Mouse (Mus musculus) lung, embryonic 15.5 days (tissue): Measurements from ENCODE around the gene Fam83f. TPM values are rescaled to one million over a fixed set of nuclear protein-coding genes. Genes with fewer than 3 reads are reported as not detected.

Experiments used
- ATAC-seq: fragments of 200-750 bp; cut with Nextera tagmentation; 2 replicates; pipeline ENCODE4 v1.8.0; 2017; ENCODE audit warnings: moderate number of reproducible peaks, borderline replicate concordance; ENCODE audit not compliant: low FRiP score, low TSS enrichment; ENCODE audit errors: extremely low read depth
- H3K27ac ChIP-seq: fragments of 300-500 bp; sonication (generic); 2 replicates; pipeline ENCODE4 v1.5.1; 2015; ENCODE audit warnings: moderate library complexity, mild to moderate bottlenecking, inconsistent platforms
- H3K27me3 ChIP-seq: fragments of 300-500 bp; sonication (generic); 2 replicates; pipeline ENCODE4 v1.6.1; 2015; ENCODE audit warnings: inconsistent platforms
- H3K36me3 ChIP-seq: fragments of 300-500 bp; sonication (generic); 2 replicates; pipeline ENCODE4 v1.6.1; 2015; ENCODE audit warnings: inconsistent platforms
- H3K4me1 ChIP-seq: fragments of 300-500 bp; sonication (generic); 2 replicates; pipeline ENCODE4 v1.6.1; 2015; ENCODE audit warnings: inconsistent platforms
- H3K4me2 ChIP-seq: fragments of 300-500 bp; sonication (generic); 2 replicates; pipeline ENCODE4 v1.6.1; 2015; ENCODE audit warnings: inconsistent platforms, mild to moderate bottlenecking, moderate library complexity
- H3K4me3 ChIP-seq: fragments of 300-500 bp; sonication (generic); 2 replicates; pipeline ENCODE4 v1.5.1; 2015; ENCODE audit warnings: mild to moderate bottlenecking, inconsistent platforms
- H3K9ac ChIP-seq: fragments of 300-500 bp; sonication (generic); 2 replicates; pipeline ENCODE4 v1.6.1; 2015; ENCODE audit warnings: inconsistent platforms
- H3K9me3 ChIP-seq: fragments of 300-500 bp; sonication (generic); 2 replicates; pipeline ENCODE4 v1.6.1; 2016; ENCODE audit warnings: inconsistent platforms
- WGBS: fragments of 180-500 bp; shearing (Covaris S2); methylation state at CpG from one replicate; pipeline ENCODE4 v1.1.7; 2015; 5-methylcytosine and 5-hydroxymethylcytosine counted together
- polyA plus RNA-seq: library from polyadenylated mRNA; unstranded; fragments of >200 nt; fragmentation: Nextera tagmentation; extraction: Ambion mirVana; gene quantifications from 2 replicates; pipeline ENCODE4 v1.2.1, GENCODE M21; 2015

Fam83f gene
- polyA plus RNA-seq, 1 experiment from 2014 or later = 1.5 TPM

DNA sequence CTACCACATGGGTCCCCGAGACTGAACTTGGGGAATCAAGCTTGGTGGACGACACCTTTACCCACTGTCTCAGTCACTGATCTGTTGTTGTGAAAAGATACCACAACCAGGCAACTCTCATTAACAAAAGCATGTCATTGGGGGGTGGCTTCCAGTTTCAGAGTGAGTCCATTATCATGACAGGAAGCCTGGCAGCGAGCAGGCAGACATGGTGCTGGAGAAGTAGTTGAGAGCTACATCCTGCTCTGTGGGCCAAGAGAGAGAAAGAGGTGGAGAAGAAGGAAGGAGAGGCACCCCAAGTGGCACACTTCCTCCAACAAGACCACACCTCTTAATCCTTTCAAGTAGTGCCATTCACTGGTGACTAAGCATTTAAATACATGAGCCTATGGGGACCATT is 31.8 kb upstream of the Fam83f start:
- no peak overlapping the region for H3K9ac ChIP-seq
- no peaks in the 10 kb centered on the region for H3K4me1 ChIP-seq
- H3K4me3 ChIP-seq = no peak overlapping the region
- no peaks in the 10 kb centered on the region for H3K9me3 ChIP-seq
- no peak overlapping the region for H3K4me2 ChIP-seq
- 80% methylated on average over 3 of the region's 3 CpGs for WGBS
- no peak overlapping the region for H3K27ac ChIP-seq
- no peaks in the 10 kb centered on the region for H3K36me3 ChIP-seq
- no peak for ATAC-seq
- H3K27me3 ChIP-seq = no peaks in the 10 kb centered on the region

DNA sequence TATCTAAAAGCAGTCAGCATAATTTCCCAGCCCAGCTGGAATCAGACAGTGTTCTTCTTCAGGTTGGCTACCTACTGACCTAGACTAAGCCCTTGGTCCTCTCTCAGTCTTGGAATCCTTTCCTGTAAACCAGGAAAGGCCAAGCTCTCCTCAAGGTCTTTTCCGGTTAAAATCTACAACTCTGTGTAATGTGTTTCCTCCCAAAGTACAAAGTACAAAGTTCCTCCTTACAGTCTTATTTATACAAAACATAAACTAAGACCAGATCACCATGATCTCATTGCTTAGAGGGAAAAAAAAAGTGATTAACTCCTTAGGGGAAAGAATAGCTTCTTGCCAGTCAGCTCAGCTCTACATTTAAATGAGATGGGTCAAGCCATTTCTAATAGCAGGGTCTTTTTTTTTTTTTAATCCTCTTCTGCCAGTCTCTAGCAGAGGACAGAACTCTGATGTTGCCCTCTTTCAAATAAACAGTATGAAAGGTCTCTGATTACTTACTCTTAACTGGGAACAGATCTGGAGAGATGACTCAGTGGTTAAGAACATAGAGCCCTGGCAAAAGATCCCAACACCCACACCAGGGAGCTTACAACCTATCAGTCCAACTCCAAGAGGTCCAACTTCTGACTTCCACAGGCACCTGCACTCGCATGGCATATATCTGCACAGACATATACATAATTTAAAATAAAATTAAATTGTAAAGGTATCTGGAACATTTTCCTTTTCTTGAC is 29.8 kb upstream of the Fam83f start:
- WGBS = 60% methylated on average over 2 of the region's 2 CpGs
- H3K36me3 ChIP-seq = no peaks in the 10 kb centered on the region
- H3K4me3 ChIP-seq = no peak overlapping the region
- no peaks in the 10 kb centered on the region for H3K4me1 ChIP-seq
- no peak overlapping the region for H3K9ac ChIP-seq
- peak overlapping the region; percentile 50; the same call in 1 of the 2 replicates for H3K27ac ChIP-seq
- no peak overlapping the region for H3K4me2 ChIP-seq
- no peak for ATAC-seq
- no peaks in the 10 kb centered on the region for H3K27me3 ChIP-seq
- H3K9me3 ChIP-seq = no peaks in the 10 kb centered on the region

DNA sequence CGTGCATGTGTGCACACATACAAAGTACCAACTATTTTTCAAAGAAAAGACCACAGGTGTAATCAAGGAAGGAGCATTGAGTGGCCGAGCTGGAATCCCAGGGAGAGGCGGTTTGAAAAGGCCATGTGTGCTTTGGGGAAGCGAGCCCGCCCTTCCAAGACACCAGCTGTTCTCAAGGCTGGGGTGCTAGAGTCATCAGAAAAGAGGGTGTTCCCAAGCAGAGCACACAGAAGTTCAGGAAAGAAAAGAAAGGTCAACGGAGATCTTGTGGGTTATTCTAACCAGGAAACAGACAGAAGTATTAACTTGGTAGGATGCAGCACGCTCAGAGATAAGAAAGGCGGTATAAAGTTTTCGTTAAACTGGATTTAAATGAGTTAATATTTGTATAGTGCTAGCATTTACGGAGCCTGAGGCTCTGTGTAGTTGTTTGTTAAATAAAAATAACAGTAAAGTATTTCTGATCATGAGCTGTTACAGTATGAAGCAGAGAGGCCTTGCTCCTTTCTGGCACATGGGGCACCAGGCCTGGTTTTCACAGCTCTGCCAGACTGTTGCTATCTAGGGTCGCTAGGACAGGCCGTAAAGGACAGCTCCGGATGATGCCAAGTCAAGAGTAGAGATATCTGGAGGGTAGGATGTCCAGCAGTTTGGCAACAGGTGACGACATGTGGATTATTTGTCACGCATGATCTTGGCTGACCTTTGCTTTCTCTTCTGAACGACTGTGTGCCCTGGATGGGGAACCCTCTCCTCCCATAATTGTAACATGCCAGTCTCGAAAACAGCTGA is 26.4 kb upstream of the Fam83f start:
- Histone ChIP-seq H3K27ac (no peak overlapping the region), H3K9ac (no peak overlapping the region), H3K36me3 (no peaks in the 10 kb centered on the region), H3K9me3 (no peaks in the 10 kb centered on the region), H3K4me3 (no peak overlapping the region), H3K4me2 (no peak overlapping the region), H3K27me3 (no peaks in the 10 kb centered on the region), H3K4me1 (no peaks in the 10 kb centered on the region)
- 71% methylated on average over 17 of the region's 17 CpGs for WGBS
- no peak for ATAC-seq

DNA sequence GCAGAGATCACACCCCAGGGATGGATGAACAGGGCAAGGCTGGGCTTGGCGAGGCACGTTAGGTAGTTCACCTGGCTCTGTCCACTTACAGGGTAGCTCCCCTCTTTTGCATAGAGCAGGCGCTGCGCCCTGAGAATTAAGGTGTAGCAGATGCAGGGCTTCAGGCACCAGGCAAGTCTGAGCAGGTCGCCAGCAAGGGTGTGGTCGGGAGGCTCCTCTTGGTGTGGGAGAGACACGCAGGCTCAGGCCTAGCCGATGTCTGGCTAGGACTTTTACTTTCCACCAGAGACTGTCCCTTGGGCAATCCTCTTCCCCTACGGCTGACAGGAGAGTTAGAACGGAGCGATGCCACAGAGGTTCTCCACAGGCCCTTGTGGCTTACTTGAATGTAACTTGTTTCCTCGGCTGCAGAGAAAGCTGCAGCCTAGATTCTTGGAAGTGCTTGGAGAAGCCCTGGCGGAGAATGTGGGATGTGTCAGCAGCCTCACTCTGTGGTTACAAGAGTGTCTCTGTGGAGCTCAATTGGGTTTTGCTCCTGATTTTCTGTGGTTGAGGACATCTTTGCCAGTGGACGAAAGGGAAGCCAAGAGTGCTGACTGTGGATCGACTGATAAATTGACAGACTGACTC is 22.6 kb upstream of the Fam83f start:
- Histone ChIP-seq H3K4me3 (no peak overlapping the region), H3K36me3 (no peaks in the 10 kb centered on the region), H3K27ac (no peak overlapping the region), H3K9me3 (no peaks in the 10 kb centered on the region), H3K9ac (no peak overlapping the region), H3K4me1 (no peaks in the 10 kb centered on the region), H3K27me3 (no peaks in the 10 kb centered on the region), H3K4me2 (no peak overlapping the region)
- ATAC-seq = no peak
- 68% methylated on average over 15 of the region's 15 CpGs for WGBS

DNA sequence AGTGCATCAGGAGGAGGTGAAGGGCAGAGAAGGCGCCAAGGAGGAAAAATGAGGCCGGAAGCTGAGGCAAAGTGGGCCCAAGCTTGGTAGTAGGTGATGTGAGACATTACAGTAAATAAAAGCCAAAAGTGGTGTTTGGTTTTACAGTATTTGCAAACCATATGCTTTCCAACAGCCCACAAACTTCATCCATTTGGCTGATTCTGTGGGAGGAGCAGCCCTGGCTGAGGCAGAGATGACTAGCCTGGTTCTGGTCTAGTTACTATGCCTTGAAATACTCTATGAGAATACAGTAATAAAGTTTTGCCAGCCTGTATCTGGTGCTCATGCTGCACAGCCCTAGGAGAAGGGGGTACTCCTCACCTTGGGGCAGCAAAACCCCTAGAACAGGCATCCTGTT is 21.2 kb upstream of the Fam83f start:
- H3K4me2 ChIP-seq = no peak overlapping the region
- H3K27ac ChIP-seq = no peak overlapping the region
- no peak overlapping the region for H3K4me3 ChIP-seq
- no peak for ATAC-seq
- no peaks in the 10 kb centered on the region for H3K27me3 ChIP-seq
- H3K9ac ChIP-seq = no peak overlapping the region
- H3K4me1 ChIP-seq = no peaks in the 10 kb centered on the region
- WGBS = 51% methylated on average over 2 of the region's 2 CpGs
- H3K9me3 ChIP-seq = no peaks in the 10 kb centered on the region
- no peaks in the 10 kb centered on the region for H3K36me3 ChIP-seq

DNA sequence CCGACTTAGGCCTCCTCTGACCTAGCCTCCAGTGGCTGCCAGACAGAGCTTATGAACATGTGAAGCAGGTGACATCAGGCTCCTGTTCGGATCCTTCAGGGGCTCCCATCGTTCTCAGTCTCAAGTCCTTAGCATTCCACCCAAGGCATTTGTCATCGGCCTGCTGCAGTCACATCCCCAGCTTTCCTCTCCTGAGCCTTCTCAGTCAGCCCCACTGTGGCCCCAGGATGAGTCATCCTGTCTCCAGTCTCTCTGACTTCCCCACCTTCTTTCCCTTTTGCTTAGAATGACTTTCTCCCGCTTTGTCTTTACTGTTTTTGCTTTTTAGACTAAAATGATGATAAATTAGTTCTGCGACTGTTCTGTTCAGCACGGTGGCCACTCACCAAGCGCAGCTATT is 17.8 kb upstream of the Fam83f start:
- no peaks in the 10 kb centered on the region for H3K27me3 ChIP-seq
- no peak overlapping the region for H3K9ac ChIP-seq
- H3K4me3 ChIP-seq = no peak overlapping the region
- H3K27ac ChIP-seq = no peak overlapping the region
- no peak overlapping the region for H3K4me2 ChIP-seq
- ATAC-seq = no peak
- WGBS = 56% methylated on average over 8 of the region's 8 CpGs
- H3K4me1 ChIP-seq = no peaks in the 10 kb centered on the region
- no peaks in the 10 kb centered on the region for H3K36me3 ChIP-seq
- no peaks in the 10 kb centered on the region for H3K9me3 ChIP-seq

DNA sequence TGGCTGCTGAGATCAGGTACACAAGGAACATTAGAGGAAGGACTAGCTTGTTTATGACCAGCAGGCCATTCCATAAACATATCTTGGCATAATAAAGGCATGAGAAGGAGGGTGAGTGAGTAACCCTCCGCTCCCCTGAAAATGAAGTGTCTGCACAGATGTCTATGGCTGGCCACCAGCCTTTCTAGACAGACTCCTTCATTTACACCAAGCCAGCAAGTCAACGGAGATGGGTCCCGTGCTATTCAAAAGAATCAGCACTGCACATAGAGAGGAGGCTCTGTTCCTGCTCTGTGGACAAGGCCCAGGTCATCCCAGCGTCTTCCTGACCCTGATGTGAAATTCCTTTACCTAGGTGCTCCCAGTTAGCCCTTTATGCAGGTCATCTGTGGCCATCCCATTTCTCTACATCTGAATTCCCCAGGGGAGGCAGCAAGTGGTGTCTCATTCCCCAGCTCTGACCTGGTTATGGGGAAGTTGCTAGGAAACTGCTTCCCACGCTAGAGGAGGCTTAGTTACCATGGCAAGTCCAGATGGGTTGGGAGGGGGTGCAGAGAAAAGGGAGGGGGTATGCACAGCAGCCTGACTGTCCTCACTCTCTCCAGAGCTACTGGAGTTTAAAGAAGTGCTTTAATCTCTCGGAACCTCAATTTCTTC is 12.7 kb upstream of the Fam83f start:
- no peaks in the 10 kb centered on the region for H3K27me3 ChIP-seq
- no peaks in the 10 kb centered on the region for H3K36me3 ChIP-seq
- no peak overlapping the region for H3K9ac ChIP-seq
- H3K27ac ChIP-seq = no peak overlapping the region
- H3K9me3 ChIP-seq = no peaks in the 10 kb centered on the region
- no peak overlapping the region for H3K4me2 ChIP-seq
- H3K4me1 ChIP-seq = 0 out of 2 replicates have a peak, but pooled peaks cover 4% of the 10 kb centered on the region
- 53% methylated on average over 6 of the region's 6 CpGs for WGBS
- ATAC-seq = no peak
- H3K4me3 ChIP-seq = no peak overlapping the region

DNA sequence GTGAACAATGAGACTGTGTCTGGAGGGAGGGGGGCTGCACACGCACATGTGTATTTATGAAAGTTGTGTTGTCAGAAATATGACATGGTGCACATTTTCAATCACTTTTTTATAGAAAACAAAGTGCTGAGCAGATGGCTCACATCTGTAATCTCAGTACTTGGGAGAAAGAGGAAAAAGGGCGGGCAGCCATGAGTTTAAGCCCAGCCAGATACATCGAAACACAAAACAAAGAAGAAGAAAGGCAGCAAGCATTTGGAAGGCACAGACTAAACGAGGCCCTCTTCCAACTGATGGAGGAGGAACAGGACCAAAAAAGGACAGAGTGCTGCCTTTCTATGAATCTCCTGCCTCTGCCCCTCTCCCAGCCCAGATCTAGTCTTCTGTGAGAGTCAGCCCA is 10.7 kb upstream of the Fam83f start:
- 36% methylated on average over 4 of the region's 4 CpGs for WGBS
- Histone ChIP-seq H3K4me2 (no peak overlapping the region), H3K4me3 (no peak overlapping the region), H3K36me3 (no peaks in the 10 kb centered on the region), H3K27ac (peak overlapping the region; percentile 70), H3K9me3 (no peaks in the 10 kb centered on the region), H3K9ac (no peak overlapping the region), H3K4me1 (0 out of 2 replicates have a peak, but pooled peaks cover 4% of the 10 kb centered on the region), H3K27me3 (no peaks in the 10 kb centered on the region)
- ATAC-seq = 0 out of 2 replicates have a peak, but pooled peaks have one; percentile 35

DNA sequence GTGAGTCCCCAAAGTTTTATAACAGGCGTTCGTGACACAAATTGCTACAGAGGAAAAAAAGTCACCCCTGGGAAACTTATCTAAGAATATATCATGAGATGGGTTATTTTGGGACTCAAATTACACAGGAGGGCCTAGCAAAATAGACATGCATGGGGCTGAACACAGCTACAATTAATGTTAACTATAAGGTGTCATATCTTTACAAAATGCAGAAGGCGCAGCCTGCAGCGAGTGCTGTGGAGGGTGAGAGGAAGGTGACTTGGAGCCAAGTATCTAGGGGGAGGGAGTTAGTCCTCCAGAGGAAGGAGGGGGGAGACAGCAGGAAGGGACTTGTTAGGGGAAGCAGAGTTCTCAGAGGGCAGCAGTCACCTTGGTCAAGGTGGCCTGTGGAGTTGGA is 7.2 kb upstream of the Fam83f start:
- no peak for ATAC-seq
- no peak overlapping the region for H3K4me2 ChIP-seq
- H3K9ac ChIP-seq = no peak overlapping the region
- no peaks in the 10 kb centered on the region for H3K36me3 ChIP-seq
- no peak overlapping the region for H3K4me3 ChIP-seq
- WGBS = 51% methylated on average over 4 of the region's 4 CpGs
- no peak overlapping the region for H3K27ac ChIP-seq
- H3K4me1 ChIP-seq = 0 out of 2 replicates have a peak, but pooled peaks cover 4% of the 10 kb centered on the region
- H3K9me3 ChIP-seq = no peaks in the 10 kb centered on the region
- H3K27me3 ChIP-seq = no peaks in the 10 kb centered on the region

DNA sequence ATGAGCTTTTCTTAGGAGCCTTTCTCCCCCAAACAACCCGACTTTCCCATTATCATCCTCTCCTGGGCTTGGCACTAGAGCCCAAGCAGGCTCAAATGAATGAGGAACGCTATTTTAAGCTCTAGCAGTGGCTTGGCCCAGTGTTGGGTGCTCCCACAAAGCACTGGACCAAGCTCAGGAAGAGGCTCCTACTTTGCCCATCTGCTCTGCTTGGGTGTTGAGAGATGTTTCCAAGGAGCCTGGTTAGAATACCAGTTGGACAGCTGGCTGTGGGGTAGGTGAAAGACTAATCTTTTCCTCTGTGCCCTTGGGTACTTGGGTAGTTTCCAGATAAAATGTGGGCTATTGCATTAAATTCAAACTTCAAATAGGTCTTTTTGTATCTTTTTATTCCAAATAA is 1.2 kb downstream of the Fam83f start:
- no peak for ATAC-seq
- Histone ChIP-seq H3K9ac (no peak overlapping the region), H3K36me3 (no peaks in the 10 kb centered on the region), H3K27me3 (peaks cover 24% of the 10 kb centered on the region), H3K27ac (no peak overlapping the region), H3K9me3 (no peaks in the 10 kb centered on the region), H3K4me3 (no peak overlapping the region), H3K4me1 (peaks cover 11% of the 10 kb centered on the region), H3K4me2 (no peak overlapping the region)
- 61% methylated on average over 2 of the region's 2 CpGs for WGBS

DNA sequence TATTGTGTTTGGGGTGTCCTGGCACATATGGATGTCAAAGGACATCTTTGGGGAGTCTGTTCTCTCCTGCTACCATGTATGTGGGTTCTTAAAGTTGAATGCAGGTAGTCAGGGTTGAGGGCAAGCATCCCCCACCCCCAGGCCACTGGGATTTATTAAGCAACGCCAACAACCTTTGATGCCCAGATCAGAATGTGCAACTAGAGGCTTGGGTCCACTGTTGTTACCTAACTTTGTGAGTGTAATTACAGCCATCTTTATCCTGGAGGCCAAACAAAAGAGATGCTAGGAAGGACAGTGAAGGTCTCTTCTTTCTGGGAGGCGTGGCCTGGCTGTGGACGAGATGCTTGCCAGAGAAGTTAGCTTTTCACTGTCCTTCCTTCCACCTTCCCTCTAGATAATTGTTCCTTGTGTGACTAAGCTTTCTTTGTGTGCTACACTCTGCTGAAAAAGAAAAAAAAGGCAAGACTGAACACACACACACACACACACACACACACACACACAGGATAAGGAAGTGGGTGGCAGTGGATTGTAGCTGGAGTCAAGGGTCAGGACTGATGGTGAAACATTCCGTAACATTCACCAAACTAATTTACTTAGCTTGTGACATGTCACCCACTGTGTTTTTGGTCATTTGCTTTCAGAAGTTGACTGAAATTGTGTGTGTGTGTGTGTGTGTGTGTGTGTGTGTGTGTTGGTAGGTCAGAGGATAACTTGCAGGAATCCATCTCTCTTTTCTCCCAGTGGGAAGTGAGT is 1.9 kb downstream of the Fam83f start:
- WGBS = 60% methylated on average over 4 of the region's 4 CpGs
- no peaks in the 10 kb centered on the region for H3K9me3 ChIP-seq
- no peak for ATAC-seq
- H3K4me1 ChIP-seq = peaks cover 11% of the 10 kb centered on the region
- no peak overlapping the region for H3K4me3 ChIP-seq
- H3K27ac ChIP-seq = no peak overlapping the region
- H3K9ac ChIP-seq = no peak overlapping the region
- H3K36me3 ChIP-seq = no peaks in the 10 kb centered on the region
- H3K4me2 ChIP-seq = no peak overlapping the region
- peaks cover 24% of the 10 kb centered on the region for H3K27me3 ChIP-seq
